Mouse (Mus musculus) activated CD4-positive, CD25-positive, alpha-beta regulatory T cell, adult 9 weeks (primary cell): Measurements from ENCODE around the gene Fndc1. TPM values are rescaled to one million over a fixed set of nuclear protein-coding genes. Genes with fewer than 3 reads are reported as not detected.

Source experiments
- polyA plus RNA-seq: library from polyadenylated mRNA; unstranded; fragments of 100-300 nt; shearing (Covaris generic); gene quantifications from one replicate; pipeline ENCODE4 v1.2.1, GENCODE M21; 2017

The Fndc1 gene
- polyA plus RNA-seq = not detected

GRCm38 (mm10) chr17:7826819-7827515, at the start of gene Fndc1:
Gene Fndc1, minus strand, starts transcription at chr17:7827302.

Other genes with a start within 250 kb of the Fndc1 start
- 167 TPM for gene Tagap, start 98.7 kb upstream of the Fndc1 start, polyA plus RNA-seq
- gene Rsph3a, start 118.3 kb upstream of the Fndc1 start, polyA plus RNA-seq = 28.9 TPM